Mouse (Mus musculus): ENCODE data around the gene Kat2a. TPM values are rescaled to one million over a fixed set of nuclear protein-coding genes. Genes with fewer than 3 reads are reported as not detected.

Kat2a gene
- polyA plus RNA-seq (2012; ENCODE audit: insufficient read depth, insufficient read length, missing spikeins) = 6.9 and 8.4 TPM in 2 replicates

GRCm38 (mm10) chr11:100711783-100712615 lies at the start of gene Kat2a:
Gene Kat2a, minus strand, starts transcription at chr11:100712465.
- peak within 1 kb of the TSS; percentile 41 for H3K27ac ChIP-seq (replicated peaks; ENCODE audit: low read depth, low read length)
- peaks cover 7% of the 10 kb centered on the region for H3K4me1 ChIP-seq (ENCODE audit: control insufficient read depth, insufficient read depth, insufficient read length, low read length)
- H3K4me3 ChIP-seq (ENCODE audit: insufficient read depth, low read depth, low read length) = peak within 1 kb of the TSS; percentile 62

GRCm38 (mm10) chr11:100761547-100762045 lies 49.3 kb upstream of the Kat2a start:
- H3K4me3 ChIP-seq (ENCODE audit: insufficient read depth, low read depth, low read length) = peak overlapping the region; percentile 80
- no peak overlapping the region for H3K27ac ChIP-seq (replicated peaks; ENCODE audit: low read depth, low read length)
- H3K4me1 ChIP-seq (ENCODE audit: control insufficient read depth, insufficient read depth, insufficient read length, low read length) = no peaks in the 10 kb centered on the region

GRCm38 (mm10) chr11:100759611-100760233 lies 47.5 kb upstream of the Kat2a start, which contains the start of gene Kcnh4:
Gene Kcnh4, minus strand, starts transcription at chr11:100759942.
- Histone ChIP-seq H3K4me3 (ENCODE audit: insufficient read depth, low read depth, low read length) (0 out of 2 replicates have a peak within 1 kb of the TSS, but pooled peaks have one; percentile 2), H3K4me1 (ENCODE audit: control insufficient read depth, insufficient read depth, insufficient read length, low read length) (no peaks in the 10 kb centered on the region), H3K27ac (replicated peaks; ENCODE audit: low read depth, low read length) (no peak within 1 kb of the TSS)

- Histone ChIP-seq H3K27ac (replicated peaks; ENCODE audit: low read depth, low read length) (no peak overlapping the region), H3K4me3 (ENCODE audit: insufficient read depth, low read depth, low read length) (no peak overlapping the region), H3K4me1 (ENCODE audit: control insufficient read depth, insufficient read depth, insufficient read length, low read length) (no peaks in the 10 kb centered on the region)
Measured at GRCm38 (mm10) chr11:100758707-100759610, 46.7 kb upstream of the Kat2a start.

- no peak overlapping the region for H3K4me3 ChIP-seq (ENCODE audit: insufficient read depth, low read depth, low read length)
- no peak overlapping the region for H3K27ac ChIP-seq (replicated peaks; ENCODE audit: low read depth, low read length)
- no peaks in the 10 kb centered on the region for H3K4me1 ChIP-seq (ENCODE audit: control insufficient read depth, insufficient read depth, insufficient read length, low read length)
Measured at GRCm38 (mm10) chr11:100757566-100757965, 45.3 kb upstream of the Kat2a start.

- Histone ChIP-seq H3K4me1 (ENCODE audit: control insufficient read depth, insufficient read depth, insufficient read length, low read length) (no peaks in the 10 kb centered on the region), H3K27ac (replicated peaks; ENCODE audit: low read depth, low read length) (no peak overlapping the region), H3K4me3 (ENCODE audit: insufficient read depth, low read depth, low read length) (no peak overlapping the region)
Measured at GRCm38 (mm10) chr11:100756476-100756875, 44.2 kb upstream of the Kat2a start.

GRCm38 (mm10) chr11:100754693-100755057 lies 42.4 kb upstream of the Kat2a start:
- no peak overlapping the region for H3K27ac ChIP-seq (replicated peaks; ENCODE audit: low read depth, low read length)
- no peaks in the 10 kb centered on the region for H3K4me1 ChIP-seq (ENCODE audit: control insufficient read depth, insufficient read depth, insufficient read length, low read length)
- H3K4me3 ChIP-seq (ENCODE audit: insufficient read depth, low read depth, low read length) = no peak overlapping the region

- H3K4me3 ChIP-seq (ENCODE audit: insufficient read depth, low read depth, low read length) = no peak overlapping the region
Measured at GRCm38 (mm10) chr11:100754021-100754692, 41.9 kb upstream of the Kat2a start.

GRCm38 (mm10) chr11:100752294-100752693 lies 40.0 kb upstream of the Kat2a start:
- no peak overlapping the region for H3K27ac ChIP-seq (replicated peaks; ENCODE audit: low read depth, low read length)
- no peaks in the 10 kb centered on the region for H3K4me1 ChIP-seq (ENCODE audit: control insufficient read depth, insufficient read depth, insufficient read length, low read length)
- no peak overlapping the region for H3K4me3 ChIP-seq (ENCODE audit: insufficient read depth, low read depth, low read length)

More at GRCm38 (mm10) chr11:100754021-100754692, 41.9 kb upstream of the Kat2a start:
- Histone ChIP-seq H3K27ac (replicated peaks; ENCODE audit: low read depth, low read length) (no peak overlapping the region), H3K4me1 (ENCODE audit: control insufficient read depth, insufficient read depth, insufficient read length, low read length) (no peaks in the 10 kb centered on the region)

- H3K27ac ChIP-seq (replicated peaks; ENCODE audit: low read depth, low read length) = no peak overlapping the region
- H3K4me1 ChIP-seq (ENCODE audit: control insufficient read depth, insufficient read depth, insufficient read length, low read length) = no peaks in the 10 kb centered on the region
- no peak overlapping the region for H3K4me3 ChIP-seq (ENCODE audit: insufficient read depth, low read depth, low read length)
Measured at GRCm38 (mm10) chr11:100750127-100750526, 37.9 kb upstream of the Kat2a start.

GRCm38 (mm10) chr11:100749469-100749868 lies 37.2 kb upstream of the Kat2a start:
- no peaks in the 10 kb centered on the region for H3K4me1 ChIP-seq (ENCODE audit: control insufficient read depth, insufficient read depth, insufficient read length, low read length)
- no peak overlapping the region for H3K27ac ChIP-seq (replicated peaks; ENCODE audit: low read depth, low read length)
- no peak overlapping the region for H3K4me3 ChIP-seq (ENCODE audit: insufficient read depth, low read depth, low read length)

- no peak overlapping the region for H3K4me3 ChIP-seq (ENCODE audit: insufficient read depth, low read depth, low read length)
- H3K27ac ChIP-seq (replicated peaks; ENCODE audit: low read depth, low read length) = no peak overlapping the region
- no peaks in the 10 kb centered on the region for H3K4me1 ChIP-seq (ENCODE audit: control insufficient read depth, insufficient read depth, insufficient read length, low read length)
Measured at GRCm38 (mm10) chr11:100748620-100749019, 36.4 kb upstream of the Kat2a start.

- Histone ChIP-seq H3K4me1 (ENCODE audit: control insufficient read depth, insufficient read depth, insufficient read length, low read length) (no peaks in the 10 kb centered on the region), H3K4me3 (ENCODE audit: insufficient read depth, low read depth, low read length) (no peak overlapping the region), H3K27ac (replicated peaks; ENCODE audit: low read depth, low read length) (no peak overlapping the region)
Measured at GRCm38 (mm10) chr11:100747114-100747513, 34.8 kb upstream of the Kat2a start.

GRCm38 (mm10) chr11:100746546-100746945 lies 34.3 kb upstream of the Kat2a start:
- Histone ChIP-seq H3K4me1 (ENCODE audit: control insufficient read depth, insufficient read depth, insufficient read length, low read length) (peaks cover 3% of the 10 kb centered on the region; the same call in 1 of the 2 replicates), H3K27ac (replicated peaks; ENCODE audit: low read depth, low read length) (no peak overlapping the region), H3K4me3 (ENCODE audit: insufficient read depth, low read depth, low read length) (no peak overlapping the region)

Measured in brown adipose tissue, adult 24 weeks (tissue).